Mouse (Mus musculus) hindbrain, embryonic 16.5 days (tissue): ENCODE data around the gene Lrrc8d. TPM values are rescaled to one million over a fixed set of nuclear protein-coding genes. Genes with fewer than 3 reads are reported as not detected.
"Not testable (repeated sequence)": the region's sequence is repeated elsewhere in the genome, so short reads cannot be mapped to it uniquely, and the experiment has no call there.

ENCODE experiments used
- ATAC-seq: fragments of 200-750 bp; cut with Nextera tagmentation; 2 replicates; pipeline ENCODE4 v1.8.0; 2017; ENCODE audit warnings: moderate TSS enrichment, moderate library complexity
- H3K27ac ChIP-seq: fragments of 300-500 bp; sonication (generic); 2 replicates; pipeline ENCODE4 v1.5.1; 2014; ENCODE audit warnings: low read depth, mild to moderate bottlenecking, control low read depth, low read length, moderate library complexity
- H3K27me3 ChIP-seq: fragments of 300-500 bp; sonication (generic); replicated peaks from 2 replicates; pipeline ENCODE4 v1.6.1; 2014; ENCODE audit warnings: low read length; ENCODE audit not compliant: control insufficient read depth, insufficient read depth
- H3K36me3 ChIP-seq: fragments of 300-500 bp; sonication (generic); 2 replicates; pipeline ENCODE4 v1.6.1; 2014; ENCODE audit warnings: mild to moderate bottlenecking, low read length, moderate library complexity, mixed read lengths; ENCODE audit not compliant: control insufficient read depth, insufficient read depth
- H3K4me1 ChIP-seq: fragments of 300-500 bp; sonication (generic); 2 replicates; pipeline ENCODE4 v1.6.1; 2014; ENCODE audit warnings: low read depth, low read length; ENCODE audit not compliant: control insufficient read depth, insufficient read depth
- H3K4me2 ChIP-seq: fragments of 300-500 bp; sonication (generic); 2 replicates; pipeline ENCODE4 v1.6.1; 2014; ENCODE audit warnings: mild to moderate bottlenecking, low read length, control low read depth, moderate library complexity
- H3K4me3 ChIP-seq: fragments of 300-500 bp; sonication (generic); 2 replicates; pipeline ENCODE4 v1.5.1; 2014; ENCODE audit warnings: mild to moderate bottlenecking, low read length, control low read depth, moderate library complexity
- H3K9ac ChIP-seq: fragments of 300-500 bp; sonication (generic); 2 replicates; pipeline ENCODE4 v1.6.1; 2014; ENCODE audit warnings: low read depth, mild to moderate bottlenecking, control low read depth, low read length, moderate library complexity
- H3K9me3 ChIP-seq: fragments of 300-500 bp; sonication (generic); 2 replicates; pipeline ENCODE4 v1.6.1; 2014; ENCODE audit warnings: mild to moderate bottlenecking, low read length, moderate library complexity; ENCODE audit not compliant: control insufficient read depth
- whole genome bisulfite sequencing: fragments of 180-500 bp; shearing (Covaris S2); extraction: QIAGEN DNeasy Blood & Tissue Kit; methylation state at CpG from one replicate; pipeline ENCODE4 v1.1.7; 2014; 5-methylcytosine and 5-hydroxymethylcytosine counted together
- polyA plus RNA-seq: library from polyadenylated mRNA; unstranded; fragments of >200 nt; fragmentation: Nextera tagmentation; extraction: Ambion mirVana; gene quantifications from 2 replicates; pipeline ENCODE4 v1.2.1, GENCODE M21; 2015

Lrrc8d gene
- polyA plus RNA-seq, 1 experiment from 2014 or later = 19.1 TPM

DNA sequence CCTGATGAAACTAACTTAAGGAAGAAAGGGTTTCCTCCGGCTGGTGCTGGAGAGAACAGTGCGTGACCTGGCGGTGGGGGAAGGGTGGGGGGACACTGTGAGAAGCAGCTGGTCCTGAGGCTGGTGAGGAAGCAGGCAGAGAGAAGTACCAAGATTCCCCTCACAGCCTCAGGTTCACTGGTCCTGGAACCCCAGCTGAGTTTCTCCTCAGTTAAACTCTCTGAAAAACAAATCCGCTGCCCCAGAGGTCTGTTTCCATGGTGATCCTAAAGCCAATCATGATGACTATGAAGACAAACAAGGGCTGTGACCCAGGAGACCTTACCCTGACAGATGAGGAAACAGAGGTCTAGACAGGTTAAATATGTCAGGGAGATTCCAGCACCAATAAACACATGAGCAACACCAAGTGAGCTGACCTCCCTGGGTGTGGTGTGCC, 15.8 kb upstream of the Lrrc8d start:
- 0 out of 2 replicates have a peak, but pooled peaks have one; percentile 2 for ATAC-seq
- H3K9me3 ChIP-seq = no peaks in the 10 kb centered on the region
- H3K4me3 ChIP-seq = no peak overlapping the region

DNA sequence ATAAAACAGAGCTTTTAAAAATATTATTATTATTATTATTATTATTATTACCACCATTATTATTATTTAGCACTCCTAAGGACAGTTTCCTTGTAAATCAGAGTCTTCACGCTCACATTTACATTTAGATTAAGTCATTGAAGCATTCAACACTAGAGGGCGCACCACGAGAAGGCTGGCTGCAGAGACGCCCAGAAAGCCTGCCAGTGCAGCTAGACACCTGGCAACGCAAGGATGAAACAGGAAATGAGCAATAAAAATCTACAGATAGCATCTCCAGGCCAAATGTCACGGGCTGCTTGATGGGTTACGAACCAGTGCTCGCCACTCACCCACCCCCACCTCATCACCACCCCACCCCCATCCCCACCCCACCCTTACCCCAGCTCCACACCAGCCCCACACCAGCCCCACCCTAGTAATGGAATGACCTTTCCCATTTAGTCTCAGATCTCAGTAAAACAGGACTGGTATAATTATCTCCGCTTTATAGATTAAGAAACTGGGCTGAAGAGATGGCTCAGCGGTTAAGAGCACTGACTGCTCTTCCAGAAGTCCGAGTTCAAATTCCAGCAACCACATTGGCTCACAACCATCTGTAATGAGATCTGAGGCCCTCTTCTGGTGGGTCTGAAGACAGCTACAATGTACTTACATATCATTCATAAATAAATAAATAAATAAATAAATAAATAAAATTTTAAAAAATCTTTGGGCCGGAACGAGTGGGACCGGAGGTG, 14.7 kb upstream of the Lrrc8d start:
- peak; percentile 79 for ATAC-seq
- Histone ChIP-seq H3K36me3 (no peaks in the 10 kb centered on the region), H3K4me2 (peak overlapping the region; percentile 31), H3K4me1 (no peaks in the 10 kb centered on the region), H3K27me3 (no peaks in the 10 kb centered on the region), H3K27ac (no peak overlapping the region), H3K4me3 (no peak overlapping the region), H3K9ac (no peak overlapping the region), H3K9me3 (no peaks in the 10 kb centered on the region)
- 32% methylated on average over 14 of the region's 14 CpGs for WGBS

More for the DNA sequence above, 15.8 kb upstream of the Lrrc8d start:
- no peak overlapping the region for H3K9ac ChIP-seq
- H3K27ac ChIP-seq = no peak overlapping the region
- WGBS = 18% methylated on average over 4 of the region's 4 CpGs
- no peak overlapping the region for H3K4me2 ChIP-seq
- H3K4me1 ChIP-seq = no peaks in the 10 kb centered on the region
- no peaks in the 10 kb centered on the region for H3K27me3 ChIP-seq
- H3K36me3 ChIP-seq = no peaks in the 10 kb centered on the region

DNA sequence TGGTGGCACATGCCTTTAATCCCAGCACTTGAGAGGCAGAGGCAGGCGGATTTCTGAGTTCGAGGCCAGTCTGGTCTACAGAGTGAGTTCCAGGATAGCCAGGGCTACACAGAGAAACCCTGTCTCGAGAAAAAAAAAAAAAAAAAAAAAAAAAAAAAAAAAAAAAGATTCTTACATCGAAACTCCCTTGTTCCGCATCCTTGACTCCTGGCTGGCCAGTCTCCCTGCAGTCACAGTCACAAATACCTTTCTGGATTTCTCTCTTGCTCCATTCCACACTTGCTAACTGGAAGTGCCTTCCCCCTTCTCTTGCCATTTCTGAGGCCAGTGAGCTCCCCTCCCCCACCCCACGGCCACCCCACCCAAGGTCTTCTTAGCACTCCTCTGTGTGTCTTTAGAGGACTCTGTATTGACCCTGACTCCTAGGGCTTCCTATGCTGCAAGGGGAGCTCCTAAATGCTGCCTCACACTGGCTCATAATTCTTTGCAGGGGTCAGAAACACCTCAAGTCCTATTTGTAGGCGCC, 13.9 kb upstream of the Lrrc8d start:
- not testable (repeated sequence) for H3K4me3 ChIP-seq, H3K4me2 ChIP-seq, ATAC-seq, H3K4me1 ChIP-seq, H3K9ac ChIP-seq, H3K36me3 ChIP-seq, H3K27me3 ChIP-seq, H3K27ac ChIP-seq, H3K9me3 ChIP-seq
- WGBS = 76% methylated on average over 6 of the region's 7 CpGs

DNA sequence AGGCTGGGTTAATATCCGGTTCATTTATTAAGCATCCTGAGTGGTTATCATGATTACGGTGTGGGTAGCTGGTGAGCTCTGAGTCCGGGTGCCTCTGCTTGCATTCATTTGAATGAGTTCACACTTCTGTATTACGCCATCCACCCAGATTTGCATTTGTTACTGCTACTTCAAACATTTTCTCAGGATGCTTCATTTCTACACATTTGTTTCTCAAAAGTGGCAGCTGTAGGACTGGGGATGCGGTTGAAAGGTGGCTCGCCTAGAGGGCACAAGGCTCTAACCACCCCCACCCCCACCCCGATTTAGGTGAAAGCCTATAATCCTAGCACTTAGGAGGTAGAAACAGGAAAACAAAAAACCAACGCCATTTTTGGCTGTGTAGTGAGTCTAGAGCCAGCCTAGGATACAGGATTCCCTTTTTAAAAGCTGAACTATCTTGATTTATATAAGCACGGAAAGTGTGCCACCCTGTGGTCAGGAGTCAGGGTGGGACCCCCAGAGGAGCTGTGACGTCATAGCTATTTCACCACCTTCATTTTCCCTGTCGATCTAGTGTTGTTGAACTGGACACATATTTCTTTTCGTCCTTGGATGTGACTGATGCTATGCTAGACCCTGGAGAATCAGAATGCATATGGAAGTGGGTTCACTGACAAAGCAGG, 13.3 kb upstream of the Lrrc8d start:
- Histone ChIP-seq H3K9me3 (no peaks in the 10 kb centered on the region), H3K4me2 (no peak overlapping the region), H3K27me3 (no peaks in the 10 kb centered on the region), H3K36me3 (no peaks in the 10 kb centered on the region), H3K4me3 (no peak overlapping the region), H3K27ac (no peak overlapping the region), H3K4me1 (no peaks in the 10 kb centered on the region), H3K9ac (no peak overlapping the region)
- 70% methylated on average over 12 of the region's 12 CpGs for WGBS
- ATAC-seq = no peak

DNA sequence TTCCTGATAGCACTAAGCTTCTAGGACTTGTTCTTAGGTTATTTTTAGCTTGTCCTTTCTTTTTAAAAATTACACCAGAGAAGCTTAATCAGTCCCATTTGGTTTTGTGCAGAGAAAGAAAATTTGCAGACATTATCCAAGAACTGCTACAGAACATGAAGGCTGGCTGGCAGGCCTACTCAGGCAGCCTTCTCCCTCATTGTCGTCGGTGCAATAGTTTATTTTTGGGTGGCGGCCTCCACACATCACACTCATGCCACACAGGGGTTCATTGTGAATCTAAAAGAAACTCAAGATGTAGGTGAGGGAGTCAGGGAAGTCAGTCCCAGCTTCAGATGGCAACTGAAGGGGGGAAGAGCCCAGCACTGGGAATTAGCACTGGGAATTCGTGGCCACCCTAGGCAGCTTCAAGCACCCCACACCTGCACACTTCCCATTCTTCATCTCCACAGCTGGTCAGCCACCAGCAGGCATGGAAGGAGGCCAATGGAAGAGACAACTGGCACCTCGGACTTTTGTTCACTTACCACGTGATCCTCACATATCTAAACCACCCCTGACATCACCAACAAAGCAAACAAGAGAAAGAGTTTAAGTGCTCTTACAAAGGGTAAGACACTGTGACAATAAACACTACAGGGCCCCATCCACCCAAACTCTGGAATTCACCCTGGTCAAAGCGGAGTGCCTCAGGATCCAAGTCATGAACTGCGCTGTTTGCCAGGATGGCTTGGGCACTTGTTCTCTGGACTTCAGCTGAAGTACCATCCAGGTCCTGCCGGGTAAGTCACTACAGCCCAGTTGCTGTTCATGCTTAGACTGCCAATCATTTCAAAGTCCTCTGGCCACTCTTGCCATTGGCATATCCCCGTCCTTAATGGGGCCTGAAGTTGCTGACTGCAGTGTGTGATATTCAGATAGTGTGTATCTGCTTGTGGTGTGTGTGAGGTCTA, 9.0 kb upstream of the Lrrc8d start:
- ATAC-seq = no peak
- H3K9me3 ChIP-seq = no peaks in the 10 kb centered on the region

DNA sequence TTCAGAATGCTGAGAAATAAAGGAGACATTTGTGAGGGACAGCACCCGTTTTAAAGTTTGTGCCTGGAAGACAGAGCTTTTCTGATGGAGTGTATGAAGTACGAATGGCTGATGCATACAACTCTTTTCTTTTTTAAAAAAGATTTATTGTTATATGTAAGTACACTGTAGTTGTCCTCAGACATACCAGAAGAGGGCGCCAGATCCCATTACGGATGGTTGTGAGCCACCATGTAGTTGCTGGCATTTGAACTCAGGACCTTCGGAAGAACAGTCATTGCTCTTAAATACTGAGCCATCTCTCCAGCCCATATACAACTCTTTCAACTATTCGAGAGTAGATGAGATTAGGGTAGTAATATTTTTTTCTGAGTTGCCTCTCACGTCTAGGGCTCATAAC, 8.1 kb upstream of the Lrrc8d start:
- 87% methylated on average over 7 of the region's 7 CpGs for WGBS
- H3K9me3 ChIP-seq = no peaks in the 10 kb centered on the region
- no peak overlapping the region for H3K27ac ChIP-seq
- no peaks in the 10 kb centered on the region for H3K27me3 ChIP-seq
- H3K36me3 ChIP-seq = no peaks in the 10 kb centered on the region
- no peak overlapping the region for H3K9ac ChIP-seq
- no peak overlapping the region for H3K4me3 ChIP-seq
- no peak overlapping the region for H3K4me2 ChIP-seq
- no peaks in the 10 kb centered on the region for H3K4me1 ChIP-seq
- no peak for ATAC-seq

More for the DNA sequence above, 9.0 kb upstream of the Lrrc8d start:
- Histone ChIP-seq H3K4me1 (no peaks in the 10 kb centered on the region), H3K27ac (no peak overlapping the region), H3K27me3 (no peaks in the 10 kb centered on the region), H3K36me3 (no peaks in the 10 kb centered on the region), H3K4me3 (no peak overlapping the region), H3K4me2 (no peak overlapping the region), H3K9ac (no peak overlapping the region)
- WGBS = 68% methylated on average over 10 of the region's 10 CpGs

DNA sequence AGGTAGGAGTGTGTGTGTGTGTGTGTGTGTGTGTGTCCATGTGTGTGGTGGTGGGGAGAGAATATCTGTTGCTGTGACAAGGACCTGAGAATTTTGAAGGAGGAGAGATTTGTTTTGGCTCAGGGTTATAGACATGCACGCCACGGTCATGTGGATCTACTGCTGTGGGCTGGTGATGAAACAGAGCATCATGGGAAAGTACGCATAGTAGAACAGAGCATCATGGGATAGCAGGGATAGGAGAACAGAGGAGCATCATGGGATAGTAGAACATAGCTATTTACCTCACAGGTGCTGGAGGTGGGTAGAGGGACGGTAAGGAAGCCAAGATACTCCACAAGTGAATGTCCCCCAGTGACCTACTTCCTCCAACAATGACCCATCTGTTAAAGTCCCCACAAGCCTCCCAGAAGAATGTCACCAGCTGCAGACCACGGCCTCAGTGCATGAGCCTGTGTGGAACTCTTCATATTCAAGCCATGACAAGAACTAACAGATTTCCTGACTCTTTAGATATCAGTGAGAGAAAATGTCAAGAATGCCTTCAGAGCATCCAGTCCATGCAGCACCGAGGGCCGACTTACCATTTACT, 5.3 kb upstream of the Lrrc8d start:
- Histone ChIP-seq H3K36me3 (no peaks in the 10 kb centered on the region), H3K9me3 (no peaks in the 10 kb centered on the region), H3K4me1 (peaks cover 8% of the 10 kb centered on the region), H3K4me2 (no peak overlapping the region), H3K9ac (no peak overlapping the region), H3K4me3 (no peak overlapping the region), H3K27ac (no peak overlapping the region), H3K27me3 (no peaks in the 10 kb centered on the region)
- WGBS = 86% methylated on average over 7 of the region's 7 CpGs
- no peak for ATAC-seq

DNA sequence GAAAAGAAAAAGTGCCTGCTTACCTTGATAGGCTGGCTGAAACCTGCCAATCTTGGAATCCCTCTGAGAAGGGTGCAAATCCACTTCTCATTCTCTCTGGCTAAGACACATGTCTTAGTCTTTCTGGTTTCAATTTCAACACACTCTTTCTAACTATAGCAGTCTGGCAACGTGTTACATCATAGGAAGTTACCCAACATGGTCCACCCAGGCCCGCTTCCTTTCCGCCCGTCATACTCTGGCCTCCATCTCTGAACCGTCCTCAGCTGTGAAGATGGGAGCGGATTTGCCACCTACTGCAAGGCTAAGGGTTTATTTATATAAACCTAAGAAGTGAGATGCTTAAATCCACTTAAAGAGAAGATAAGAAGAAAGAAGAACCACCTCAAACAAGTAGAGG, 3.7 kb upstream of the Lrrc8d start:
- no peak overlapping the region for H3K27ac ChIP-seq
- no peaks in the 10 kb centered on the region for H3K36me3 ChIP-seq
- H3K4me1 ChIP-seq = peaks cover 11% of the 10 kb centered on the region
- no peaks in the 10 kb centered on the region for H3K9me3 ChIP-seq
- no peaks in the 10 kb centered on the region for H3K27me3 ChIP-seq
- no peak overlapping the region for H3K4me3 ChIP-seq
- 86% methylated on average over 6 of the region's 6 CpGs for WGBS
- no peak for ATAC-seq
- H3K9ac ChIP-seq = no peak overlapping the region
- H3K4me2 ChIP-seq = no peak overlapping the region
